Mouse (Mus musculus) liver, embryonic 14.5 days (tissue): Measurements from ENCODE around the gene Ppox.

Experiments
- CTCF ChIP-seq: IDR thresholded peaks from 2 replicates; pipeline ENCODE4 v1.5.1; 2016; ENCODE audit warnings: antibody characterized with exemption, low read depth, control low read depth
- EP300 ChIP-seq: IDR thresholded peaks from 2 replicates; pipeline ENCODE4 v1.6.1; 2016; ENCODE audit warnings: antibody characterized with exemption, low read depth

DNA sequence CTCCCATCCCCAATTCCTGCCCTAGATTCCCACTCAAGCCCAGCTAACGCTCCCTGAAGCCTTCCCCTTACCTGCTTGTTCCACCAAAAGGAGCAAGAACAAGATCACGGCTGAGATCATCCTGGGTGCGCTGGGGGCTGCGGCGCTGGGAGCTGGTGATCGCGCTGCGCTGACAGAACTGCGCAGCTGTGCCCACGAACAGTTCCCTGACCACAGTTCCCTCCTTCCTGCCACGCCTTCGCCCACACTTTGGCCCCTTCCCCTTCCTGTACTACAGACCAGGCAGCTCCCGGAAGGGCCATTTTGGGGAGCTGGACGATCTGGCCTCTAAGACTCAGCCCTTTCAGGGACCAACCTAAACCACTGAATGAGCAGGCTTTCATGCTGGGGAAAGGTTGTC lies 46.9 kb downstream of the Ppox start, which contains the start of gene Fcer1g:
- no peak for TF ChIP-seq CTCF
- no peak for TF ChIP-seq EP300
